Mouse (Mus musculus) testis, adult 2 months (tissue): Measurements from ENCODE around the gene Grpel1.

Source experiments
- CTCF ChIP-seq: fragments of 200-500 bp; IDR thresholded peaks from 2 replicates; pipeline ENCODE4 v1.5.1; 2012; ENCODE audit warnings: low read depth, mild to moderate bottlenecking, inconsistent platforms, low read length, moderate library complexity; ENCODE audit not compliant: control insufficient read depth, insufficient read depth, insufficient replicate concordance
- POLR2A ChIP-seq: fragments of 200-500 bp; IDR thresholded peaks from 2 replicates; pipeline ENCODE4 v1.6.1; 2012; ENCODE audit warnings: low read depth, mild to moderate bottlenecking, inconsistent platforms, low read length, moderate library complexity; ENCODE audit not compliant: control insufficient read depth

- TF ChIP-seq POLR2A: peak; percentile 77
- no peak for TF ChIP-seq CTCF
Observed at GRCm38 (mm10) chr5:36464709-36465661, at the start of gene Grpel1.
